Mouse (Mus musculus) liver, embryonic 13.5 days (tissue): ENCODE measurements around the gene Nipbl. TPM values are rescaled to one million over a fixed set of nuclear protein-coding genes. Genes with fewer than 3 reads are reported as not detected.

Experiments
- polyA plus RNA-seq: library from polyadenylated mRNA; unstranded; fragments of >200 nt; fragmentation: Nextera tagmentation; extraction: Ambion mirVana; gene quantifications from 2 replicates; pipeline ENCODE4 v1.2.1, GENCODE M21; 2015

Gene Nipbl
- polyA plus RNA-seq, 1 experiment from 2014 or later: 6.7 TPM

Other genes starting within 250 kb of the Nipbl start
- gene Gm2310, start 75.5 kb upstream of the Nipbl start, polyA plus RNA-seq: not detected in 2 replicates